Mouse (Mus musculus) CH12.LX (cell line): Measurements from ENCODE around the gene Vav2. TPM values are rescaled to one million over a fixed set of nuclear protein-coding genes. Genes with fewer than 3 reads are reported as not detected.

Source experiments
- DNase-seq: peaks from one replicate; pipeline ENCODE4 v3.0.0-alpha.2; 2013; ENCODE audit errors: extremely low read depth
- H3K27ac ChIP-seq: 2 replicates; pipeline ENCODE4 v1.5.1; 2012; ENCODE audit warnings: low read depth, mild to moderate bottlenecking, control low read depth, moderate library complexity; ENCODE audit not compliant: insufficient read depth
- H3K27me3 ChIP-seq: replicated peaks from 2 replicates; pipeline ENCODE3; 2012; ENCODE audit warnings: inconsistent platforms
- H3K36me3 ChIP-seq, 2 experiments: replicated peaks in 1 of 2; 2 replicates each; pipeline versions ENCODE3 to v1.6.1; 2012; ENCODE audit warnings: inconsistent platforms in 1 of 2, low read length in 1 of 2, mild to moderate bottlenecking in 1 of 2, mixed read lengths in 1 of 2, moderate library complexity in 1 of 2; ENCODE audit not compliant: control insufficient read depth in 1 of 2, insufficient read depth in 1 of 2
- H3K4me1 ChIP-seq, 2 experiments: 2 replicates each; pipeline ENCODE4 v1.6.1; 2012; ENCODE audit warnings: inconsistent platforms in 1 of 2, moderate library complexity in 1 of 2; ENCODE audit not compliant: insufficient read depth in 2 of 2, control insufficient read depth in 1 of 2
- H3K4me2 ChIP-seq: 2 replicates; pipeline ENCODE4 v1.6.1; 2012; ENCODE audit warnings: low read depth, mild to moderate bottlenecking, control low read depth; ENCODE audit not compliant: poor library complexity, insufficient read depth, severe bottlenecking
- H3K4me3 ChIP-seq, 3 experiments: fragments of 150-350 bp in 1 of 3; sonication (generic) in 1 of 3; replicated peaks in 1 of 3; 2 replicates each; pipeline versions ENCODE3 to v1.5.1; 2011 to 2012; ENCODE audit warnings: low read depth in 2 of 3, low read length in 2 of 3, mild to moderate bottlenecking in 2 of 3, moderate library complexity in 2 of 3, control low read depth in 1 of 3, improper control_type of control experiment in 1 of 3, inconsistent platforms in 1 of 3, mixed read lengths in 1 of 3; ENCODE audit not compliant: poor library complexity in 1 of 3
- H3K79me2 ChIP-seq: replicated peaks from 2 replicates; pipeline ENCODE4 v1.6.1; 2012; ENCODE audit warnings: mild to moderate bottlenecking, moderate library complexity; ENCODE audit not compliant: control insufficient read depth, poor library complexity, insufficient read depth, severe bottlenecking; ENCODE audit errors: extremely low read depth
- H3K9ac ChIP-seq: 2 replicates; pipeline ENCODE4 v1.6.1; 2012; ENCODE audit warnings: low read depth, mild to moderate bottlenecking, control low read depth, moderate library complexity; ENCODE audit not compliant: insufficient read depth
- H3K9me3 ChIP-seq: replicated peaks from 2 replicates; pipeline ENCODE3; 2012; ENCODE audit warnings: low read length, inconsistent platforms, mixed read lengths
- E2F4 ChIP-seq: IDR thresholded peaks from 2 replicates; pipeline ENCODE4 v1.6.1; 2011; ENCODE audit warnings: low read depth, low read length, improper control_type of control experiment; ENCODE audit not compliant: insufficient replicate concordance
- ELF1 ChIP-seq: IDR thresholded peaks from 2 replicates; pipeline ENCODE4 v1.6.1; 2014; ENCODE audit warnings: low read depth, mild to moderate bottlenecking, inconsistent platforms, low read length, improper control_type of control experiment
- GABPA ChIP-seq: IDR thresholded peaks from 2 replicates; pipeline ENCODE4 v1.6.1; 2012; ENCODE audit warnings: low read depth, low read length, improper control_type of control experiment, inconsistent platforms; ENCODE audit not compliant: insufficient replicate concordance
- HCFC1 ChIP-seq: IDR thresholded peaks from 2 replicates; pipeline ENCODE4 v1.6.1; 2012; ENCODE audit warnings: low read depth, mild to moderate bottlenecking, inconsistent platforms, low read length, improper control_type of control experiment
- IRF4 ChIP-seq: IDR thresholded peaks from 2 replicates; pipeline ENCODE4 v1.6.1; 2014; ENCODE audit warnings: low read depth, mild to moderate bottlenecking, inconsistent platforms, low read length, improper control_type of control experiment
- JUN ChIP-seq: IDR thresholded peaks from 2 replicates; pipeline ENCODE4 v1.6.1; 2011; ENCODE audit warnings: low read depth, mild to moderate bottlenecking, low read length, improper control_type of control experiment, moderate library complexity; ENCODE audit not compliant: insufficient read depth
- MAX ChIP-seq: IDR thresholded peaks from 2 replicates; pipeline ENCODE4 v1.6.1; 2011; ENCODE audit warnings: low read length, improper control_type of control experiment
- MYC ChIP-seq: IDR thresholded peaks from 2 replicates; pipeline ENCODE4 v1.6.1; 2011; ENCODE audit warnings: low read depth, mild to moderate bottlenecking, improper control_type of control experiment, low read length
- NELFE ChIP-seq: IDR thresholded peaks from 2 replicates; pipeline ENCODE4 v1.6.1; 2011; ENCODE audit warnings: low read depth, low read length, improper control_type of control experiment
- POLR2AphosphoS2 ChIP-seq: IDR thresholded peaks from 2 replicates; pipeline ENCODE4 v1.6.1; 2011; ENCODE audit warnings: low read depth, low read length, improper control_type of control experiment
- RCOR1 ChIP-seq: conservative IDR thresholded peaks from 2 replicates; pipeline ENCODE4 v1.6.1; 2012; ENCODE audit warnings: low read depth, mild to moderate bottlenecking, inconsistent platforms, low read length, improper control_type of control experiment
- SIN3A ChIP-seq: IDR thresholded peaks from 2 replicates; pipeline ENCODE4 v1.6.1; 2012; ENCODE audit warnings: low read length, improper control_type of control experiment, inconsistent platforms
- SMC3 ChIP-seq: IDR thresholded peaks from 2 replicates; pipeline ENCODE4 v1.6.1; 2011; ENCODE audit warnings: low read depth, low read length, improper control_type of control experiment
- TBP ChIP-seq: conservative IDR thresholded peaks from 2 replicates; pipeline ENCODE4 v1.6.1; 2011; ENCODE audit warnings: low read depth, low read length, improper control_type of control experiment
- TCF12 ChIP-seq: IDR thresholded peaks from 2 replicates; pipeline ENCODE4 v1.6.1; 2014; ENCODE audit warnings: low read depth, mild to moderate bottlenecking, inconsistent platforms, low read length, improper control_type of control experiment
- UBTF ChIP-seq: IDR thresholded peaks from 2 replicates; pipeline ENCODE4 v1.6.1; 2012; ENCODE audit warnings: low read depth, mild to moderate bottlenecking, inconsistent platforms, low read length, improper control_type of control experiment, moderate library complexity
- ZC3H11A ChIP-seq: IDR thresholded peaks from 2 replicates; pipeline ENCODE4 v1.6.1; 2012; ENCODE audit warnings: low read depth, mild to moderate bottlenecking, inconsistent platforms, low read length, improper control_type of control experiment
- ZKSCAN1 ChIP-seq: IDR thresholded peaks from 2 replicates; pipeline ENCODE4 v1.6.1; 2012; ENCODE audit warnings: low read depth, inconsistent platforms, low read length, improper control_type of control experiment, borderline replicate concordance
- ZMIZ1 ChIP-seq: IDR thresholded peaks from 2 replicates; pipeline ENCODE4 v1.6.1; 2012; ENCODE audit warnings: low read depth, mild to moderate bottlenecking, inconsistent platforms, low read length, improper control_type of control experiment
- dilution Hi-C: fragments of 300-500 bp; cut with MboI; formaldehyde crosslinking; loops from 2 replicates; pipeline ENCODE4 v1.14.3; 2020; ENCODE audit warnings: low sequenced_read_pairs; ENCODE audit not compliant: extremely low pct_unique_long_range_greater_than_20kb, extremely low pct_ligation_motif_present
- in situ Hi-C: fragments of 300-500 bp; cut with MboI; formaldehyde crosslinking; loops from 3 replicates; pipeline ENCODE4 v1.14.3; 2019; ENCODE audit warnings: low sequenced_read_pairs, low pct_ligation_motif_present, low pct_unique_long_range_greater_than_20kb, mixed read lengths
- polyA plus RNA-seq: library from polyadenylated mRNA; unstranded; fragments of >175 nt; gene quantifications from 2 replicates; pipeline ENCODE4 v1.2.1, GENCODE M21; 2012; ENCODE audit warnings: low read depth; ENCODE audit not compliant: insufficient read length
- total RNA-seq, 2 experiments: library from RNA; depleted of rRNA; stranded (reverse); fragments of 300-350 nt in 1 of 2; fragments of >200 nt in 1 of 2; gene quantifications; 2 replicates each; pipeline ENCODE4 v1.2.3; 2012 to 2014

Gene Vav2
- total and polyA plus RNA-seq, 3 experiments: 31.5 to 46.8 (median 46.6) TPM

DNA sequence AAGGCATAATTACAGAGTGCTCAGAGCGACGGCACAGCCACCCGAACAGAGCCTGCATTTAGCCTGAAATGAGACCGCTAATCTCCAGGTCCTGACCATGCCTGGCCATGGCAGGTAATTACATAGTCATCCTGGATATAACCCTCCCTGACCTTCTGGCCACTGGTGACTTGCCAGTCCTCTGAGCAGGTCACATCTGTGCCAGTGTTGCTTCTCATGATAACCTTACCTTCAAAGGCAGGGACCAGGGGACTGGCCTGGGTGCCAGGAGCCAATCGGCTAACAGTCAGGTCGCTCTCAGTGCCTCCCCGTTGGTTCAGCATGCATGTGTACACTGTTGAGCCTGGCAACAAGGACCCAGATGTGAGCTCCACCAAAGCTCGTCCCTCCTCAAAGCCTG is 208.3 kb downstream of the Vav2 start:
- in situ Hi-C loops: no loop called here
- Histone ChIP-seq H3K4me1 (no peaks in the 10 kb centered on the region), H3K36me3 (no peaks in the 10 kb centered on the region)

DNA sequence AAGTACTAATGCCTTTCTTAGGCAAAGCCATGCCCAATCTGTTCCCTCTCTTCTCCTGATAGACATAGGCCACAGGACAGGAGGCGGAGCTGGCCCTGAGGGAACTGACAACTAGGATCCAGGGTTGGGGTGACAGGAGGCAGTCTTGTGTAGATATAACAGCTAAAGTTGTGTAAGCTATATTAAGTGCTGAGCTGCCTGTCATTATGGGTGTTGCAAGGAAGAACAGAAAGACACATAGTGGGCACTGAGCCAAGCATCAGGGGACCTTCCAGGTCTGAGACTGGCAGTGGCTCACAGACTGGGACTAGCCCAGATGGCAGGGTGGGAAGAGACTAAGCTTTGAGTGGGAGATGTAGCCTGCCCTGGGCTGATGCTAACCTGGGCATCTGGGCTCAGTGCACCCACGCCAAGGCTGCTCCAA is 208.7 kb downstream of the Vav2 start:
- Histone ChIP-seq H3K36me3 (no peaks in the 10 kb centered on the region), H3K79me2 (no peaks in the 10 kb centered on the region), H3K4me3 (no peak overlapping the region), H3K4me1 (no peaks in the 10 kb centered on the region), H3K9me3 (no peaks in the 10 kb centered on the region), H3K4me2 (no peak overlapping the region), H3K9ac (no peak overlapping the region), H3K27me3 (peaks cover 42% of the 10 kb centered on the region), H3K27ac (no peak overlapping the region)
- TF ChIP-seq TBP: no peak
- TF ChIP-seq IRF4: no peak
- no peak for TF ChIP-seq JUN
- TF ChIP-seq RCOR1: no peak
- no peak for TF ChIP-seq ZC3H11A
- no peak for TF ChIP-seq POLR2AphosphoS2
- in situ Hi-C loops (no loop called here), dilution Hi-C loops (no loop called here)
- DNase-seq: no peak

More for the DNA sequence above, 208.3 kb downstream of the Vav2 start:
- peaks cover 38% of the 10 kb centered on the region for H3K27me3 ChIP-seq
- no peaks in the 10 kb centered on the region for H3K9me3 ChIP-seq
- no peak for TF ChIP-seq ELF1
- no peak for TF ChIP-seq ZKSCAN1
- no peak for TF ChIP-seq SMC3
- no peak for TF ChIP-seq UBTF
- no peak for TF ChIP-seq POLR2AphosphoS2
- no peak for TF ChIP-seq NELFE
- no peak for TF ChIP-seq GABPA
- no peak for TF ChIP-seq MAX
- no peaks in the 10 kb centered on the region for H3K79me2 ChIP-seq
- H3K27ac ChIP-seq: no peak overlapping the region
- no peak for DNase-seq
- no peak overlapping the region for H3K4me2 ChIP-seq
- no peak overlapping the region for H3K4me3 ChIP-seq
- dilution Hi-C loops: no loop called here
- no peak overlapping the region for H3K9ac ChIP-seq

DNA sequence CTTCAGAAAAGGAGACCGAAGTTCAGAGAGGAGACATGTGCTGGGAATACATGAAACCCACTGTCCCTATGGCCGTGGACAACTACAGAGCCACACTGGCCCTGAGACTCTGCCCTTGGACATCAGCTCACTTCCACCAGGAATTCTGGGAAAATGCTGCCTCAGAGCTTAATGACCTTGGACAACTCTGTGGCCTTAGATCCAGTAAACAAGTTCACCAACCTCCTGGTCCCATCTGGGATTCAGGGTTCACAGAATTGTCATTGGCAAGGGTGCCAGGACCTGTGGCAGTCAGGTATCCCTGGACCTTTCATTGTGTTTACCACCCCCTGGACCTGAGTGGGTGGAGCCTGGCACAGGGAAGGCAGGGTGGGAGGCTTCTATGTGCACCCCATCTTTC is 211.3 kb downstream of the Vav2 start:
- H3K4me3 ChIP-seq: no peak overlapping the region
- dilution Hi-C loops (no loop called here), in situ Hi-C loops (no loop called here)
- peaks cover 52% of the 10 kb centered on the region for H3K27me3 ChIP-seq
- H3K4me1 ChIP-seq: 0 out of 4 replicates have a peak, but pooled peaks cover 0 to 4% of the 10 kb centered on the region in 2 experiments
- H3K4me2 ChIP-seq: no peak overlapping the region
- no peaks in the 10 kb centered on the region for H3K9me3 ChIP-seq
- no peak overlapping the region for H3K9ac ChIP-seq
- H3K27ac ChIP-seq: no peak overlapping the region
- no peaks in the 10 kb centered on the region for H3K36me3 ChIP-seq
- no peak for TF ChIP-seq ZC3H11A
- no peak for TF ChIP-seq POLR2AphosphoS2
- no peak for TF ChIP-seq ZMIZ1
- TF ChIP-seq MYC: no peak
- TF ChIP-seq SIN3A: no peak
- no peak for TF ChIP-seq TBP
- TF ChIP-seq RCOR1: no peak
- TF ChIP-seq E2F4: no peak
- TF ChIP-seq UBTF: no peak
- TF ChIP-seq HCFC1: no peak
- TF ChIP-seq GABPA: no peak
- TF ChIP-seq TCF12: no peak
- H3K79me2 ChIP-seq: no peaks in the 10 kb centered on the region
- DNase-seq: no peak
